Mouse (Mus musculus): ENCODE results near the gene Ush2a.

- TF ChIP-seq MYOG (IDR thresholded peaks at IDR 0.05; ENCODE audit: control insufficient read depth in 1 of 3, insufficient read depth in 1 of 3, insufficient read length in 2 of 3, low read depth in 2 of 3), result no peak
- no peak for TF ChIP-seq CEBPB (IDR thresholded peaks at IDR 0.05; ENCODE audit: insufficient read depth, poor library complexity, severe bottlenecking)
- TF ChIP-seq MAX (IDR thresholded peaks at IDR 0.05; ENCODE audit: low read depth), result no peak
Measured at GRCm38 (mm10) chr1:188595251-188595650, 333.4 kb downstream of the Ush2a start.

Data from myocyte (in vitro differentiated cells).